Mouse (Mus musculus) kidney, adult 2 months (tissue): ENCODE measurements around the gene Snx29.

ENCODE experiments used
- CTCF ChIP-seq: fragments of 200-500 bp; conservative IDR thresholded peaks from 2 replicates; pipeline ENCODE4 v1.5.1; 2011; ENCODE audit warnings: low read depth, mild to moderate bottlenecking, control low read depth, low read length, moderate library complexity, mixed read lengths; ENCODE audit not compliant: insufficient read depth, insufficient read length
- POLR2A ChIP-seq: fragments of 200-500 bp; IDR thresholded peaks from one replicate; pipeline ENCODE4 v1.6.1; 2011; ENCODE audit warnings: low read depth, low read length, control low read depth

DNA sequence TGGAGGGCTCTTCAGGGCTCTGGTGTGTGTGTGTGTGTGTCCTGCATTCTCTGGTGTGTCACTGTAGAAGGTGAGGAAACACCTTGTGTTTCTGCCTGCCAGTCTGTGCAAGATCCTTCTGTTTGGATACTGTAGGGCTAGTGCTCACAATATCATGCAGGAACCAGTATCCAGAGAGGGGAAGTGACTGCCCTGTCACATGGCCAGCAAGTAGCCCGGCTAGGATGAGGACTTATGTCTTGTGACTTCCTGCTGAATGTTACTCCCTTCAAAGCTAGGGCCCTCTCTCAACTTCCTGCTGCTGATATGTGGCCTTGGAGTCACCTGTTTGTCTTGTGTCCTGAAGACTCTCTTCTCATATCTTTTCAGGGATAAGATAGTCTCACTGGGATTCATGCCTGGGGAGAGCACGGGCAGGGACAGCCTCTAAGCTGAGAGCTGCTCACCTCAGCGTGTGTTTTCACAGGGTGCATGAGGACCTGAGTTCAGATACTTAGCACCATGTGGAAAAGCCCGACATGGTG lies 20.6 kb downstream of the Snx29 start:
- TF ChIP-seq CTCF (no peak), POLR2A (no peak)
